Mouse (Mus musculus) liver, embryonic 14.5 days (tissue): ENCODE results near the gene Olfr1367.

Experiments
- CTCF ChIP-seq: IDR thresholded peaks from 2 replicates; pipeline ENCODE4 v1.5.1; 2016; ENCODE audit warnings: antibody characterized with exemption, low read depth, control low read depth
- EP300 ChIP-seq: IDR thresholded peaks from 2 replicates; pipeline ENCODE4 v1.6.1; 2016; ENCODE audit warnings: antibody characterized with exemption, low read depth

DNA sequence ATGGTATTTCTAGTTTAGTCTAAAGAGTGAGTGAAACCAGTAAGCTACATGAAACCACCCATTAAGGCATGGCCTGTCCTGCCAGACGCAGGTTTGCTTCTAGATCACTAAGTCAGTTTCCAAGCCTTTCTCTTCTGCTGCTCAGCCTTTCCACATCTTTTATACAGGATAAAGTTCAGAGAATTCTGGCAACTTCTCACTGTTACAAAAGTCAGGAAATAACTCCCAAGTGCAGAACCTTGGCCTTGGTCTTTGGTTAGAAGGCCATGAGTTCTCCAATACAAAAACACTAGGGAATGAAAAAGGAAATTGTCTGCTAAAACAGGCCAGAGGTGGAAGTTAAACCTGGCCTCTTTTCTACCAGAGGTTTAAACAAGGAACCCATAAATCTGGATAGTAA lies 48.5 kb downstream of the Olfr1367 start:
- no peak for TF ChIP-seq CTCF
- TF ChIP-seq EP300: no peak
